Comparison of ENCODE assay signal across 7 mouse cellular contexts in genomic region chr11:96270996-96271540, GRCm38 (mm10). TPM values are rescaled to one million over a fixed set of nuclear protein-coding genes. Genes with fewer than 3 reads are reported as not detected.
DNase-seq lines count a peak whose midpoint lies in the region; ATAC-seq lines count a peak whose summit lies in the region.

TSS of gene Hoxb9 (plus strand) at chr11:96271457.

- under 1% methylated on average over 38 of the region's 40 CpGs for WGBS in midbrain, embryonic 15.5 days
- WGBS in midbrain, embryonic 10.5 days = under 1% methylated on average over 40 of the region's 40 CpGs
- 1% methylated on average over 40 of the region's 40 CpGs for WGBS in embryonic facial prominence, embryonic 15.5 days
- WGBS in large intestine, adult 2 months = 1% methylated on average over 40 of the region's 40 CpGs

- peaks cover 98% of the 10 kb centered on the region for H3K27me3 ChIP-seq in midbrain, embryonic 15.5 days (replicated peaks)
- peaks cover 100% of the 10 kb centered on the region for H3K27me3 ChIP-seq in midbrain, embryonic 10.5 days (ENCODE audit: low read depth, poor library complexity, severe bottlenecking)
- peaks cover 98% of the 10 kb centered on the region for H3K27me3 ChIP-seq in embryonic facial prominence, embryonic 15.5 days

- no peak within 1 kb of the TSS for H3K4me3 ChIP-seq in midbrain, embryonic 15.5 days
- H3K4me3 ChIP-seq in midbrain, embryonic 10.5 days = no peak within 1 kb of the TSS
- peak within 1 kb of the TSS; percentile 22 for H3K4me3 ChIP-seq in embryonic facial prominence, embryonic 15.5 days (replicated peaks)

- H3K9me3 ChIP-seq in midbrain, embryonic 15.5 days = no peaks in the 10 kb centered on the region
- H3K9me3 ChIP-seq in midbrain, embryonic 10.5 days (replicated peaks) = no peaks in the 10 kb centered on the region
- H3K9me3 ChIP-seq in embryonic facial prominence, embryonic 15.5 days (replicated peaks) = no peaks in the 10 kb centered on the region

- no peaks in the 10 kb centered on the region for H3K36me3 ChIP-seq in midbrain, embryonic 15.5 days (replicated peaks)
- no peaks in the 10 kb centered on the region for H3K36me3 ChIP-seq in midbrain, embryonic 10.5 days
- no peaks in the 10 kb centered on the region for H3K36me3 ChIP-seq in embryonic facial prominence, embryonic 15.5 days

- ATAC-seq in midbrain, embryonic 15.5 days (replicated peaks) = no peak
- ATAC-seq in embryonic facial prominence, embryonic 15.5 days (ENCODE audit: insufficient number of reproducible peaks, low FRiP score, low TSS enrichment, low read depth) = no peak

- H3K4me2 ChIP-seq in midbrain, embryonic 15.5 days = peak within 1 kb of the TSS; percentile 24
- H3K4me2 ChIP-seq in embryonic facial prominence, embryonic 15.5 days (replicated peaks) = peak within 1 kb of the TSS; percentile 31

- H3K4me1 ChIP-seq in midbrain, embryonic 15.5 days = peaks cover 4% of the 10 kb centered on the region; the same call in 1 of the 2 replicates
- H3K4me1 ChIP-seq in midbrain, embryonic 10.5 days = peaks cover 18% of the 10 kb centered on the region
- peaks cover 20% of the 10 kb centered on the region for H3K4me1 ChIP-seq in embryonic facial prominence, embryonic 15.5 days

- H3K27ac ChIP-seq in midbrain, embryonic 15.5 days = no peak within 1 kb of the TSS
- no peak within 1 kb of the TSS for H3K27ac ChIP-seq in midbrain, embryonic 10.5 days (replicated peaks)
- no peak within 1 kb of the TSS for H3K27ac ChIP-seq in embryonic facial prominence, embryonic 15.5 days (replicated peaks)

- H3K9ac ChIP-seq in midbrain, embryonic 15.5 days = no peak within 1 kb of the TSS
- H3K9ac ChIP-seq in embryonic facial prominence, embryonic 15.5 days = no peak within 1 kb of the TSS

- no peak for DNase-seq in midbrain, embryonic 10.5 days (ENCODE audit: low spot score)
- DNase-seq in large intestine, adult 2 months (ENCODE audit: low read depth, low spot score) = no peak
- DNase-seq in layer of hippocampus, postnatal 25 days (ENCODE audit: extremely low spot score in 1 of 2, low spot score in 1 of 2) = no peak
- DNase-seq in Muller cell, postnatal 12 days (ENCODE audit: inconsistent ontology term) = no peak
- DNase-seq in right cerebral cortex, postnatal 4 days = no peak

RNA-seq across cellular contexts. Expression of gene Hoxb9, which starts in this region (rescaled TPM):
- polyA plus RNA-seq in midbrain, embryonic 15.5 days (2015; fragmentation: Nextera tagmentation; extraction: Ambion mirVana) = not detected in 2 replicates
- not detected in 2 replicates for polyA plus RNA-seq in midbrain, embryonic 10.5 days (2016; fragmentation: Nextera tagmentation; extraction: Ambion mirVana)
- polyA plus RNA-seq in embryonic facial prominence, embryonic 15.5 days (2015; fragmentation: Nextera tagmentation; extraction: Ambion mirVana) = 0.07 TPM in 1 of 2 replicates, not detected in the other
- 0.25 and 16.0 TPM in 2 replicates for polyA plus RNA-seq in large intestine, adult 2 months (2012; rRNA removed)
- not detected for total RNA-seq in layer of hippocampus, postnatal 25 days (2021)
